Mouse (Mus musculus) large intestine, adult 2 months (tissue): ENCODE measurements around the gene Slc6a9. TPM values are rescaled to one million over a fixed set of nuclear protein-coding genes. Genes with fewer than 3 reads are reported as not detected.

Experiments used
- DNase-seq: peaks from one replicate; pipeline ENCODE4 v3.0.0-alpha.2; 2012; ENCODE audit warnings: low read depth, low spot score
- WGBS: fragments of 180-500 bp; shearing (Covaris S2); methylation state at CpG from one replicate; pipeline ENCODE4 v1.1.7; 2018; 5-methylcytosine and 5-hydroxymethylcytosine counted together
- polyA plus RNA-seq: library from polyadenylated mRNA; depleted of rRNA; stranded (reverse); fragments of >200 nt; gene quantifications from 2 replicates; pipeline ENCODE4 v1.2.3, GENCODE M21; 2012; rRNA removed

The Slc6a9 gene
- 15.7 and 22.3 TPM in 2 replicates for polyA plus RNA-seq

DNA sequence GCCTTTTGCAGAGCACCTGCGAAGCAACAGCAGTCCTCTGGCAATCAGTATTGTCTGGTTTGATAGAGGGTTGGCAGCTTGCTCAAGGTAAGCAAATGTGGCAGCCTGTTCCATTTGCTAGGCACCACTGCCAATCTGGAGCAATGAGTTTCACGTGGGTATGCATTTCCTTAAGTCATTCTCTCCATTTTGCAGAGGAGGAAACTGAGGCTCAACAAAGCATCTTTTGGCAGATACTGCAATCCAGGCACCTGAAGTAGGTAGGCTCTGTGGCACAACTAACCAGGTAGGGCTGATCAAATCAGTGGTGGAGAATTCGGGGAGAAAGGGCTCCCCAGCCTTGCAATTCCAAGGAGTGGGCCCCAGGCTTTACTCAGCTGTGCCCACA, at the start of gene Slc6a9:
Gene Slc6a9 (plus strand): TSS at position 50 of the 388 bp plus-strand sequence.
- 53% methylated on average over 3 of the region's 3 CpGs for WGBS
- DNase-seq, result no peak

DNA sequence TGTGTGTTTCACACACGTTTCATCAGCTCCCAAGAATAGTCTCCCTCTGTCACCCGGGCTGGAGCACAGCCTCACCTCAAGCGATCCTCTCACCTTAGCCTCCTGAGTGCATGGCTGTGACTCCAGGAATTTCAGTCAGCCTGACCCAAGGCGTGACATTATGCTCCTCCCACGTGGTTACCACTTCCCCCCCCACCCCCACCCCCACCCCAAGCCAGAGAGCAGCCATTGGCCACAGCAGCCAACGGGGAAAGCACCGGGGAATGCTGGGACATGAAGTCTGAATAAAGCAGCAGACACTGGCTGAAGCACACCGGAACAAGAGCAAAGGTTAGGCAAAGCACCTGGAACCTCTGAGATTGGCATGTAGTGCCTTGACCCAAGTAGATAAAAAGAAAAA, 47.3 kb upstream of the Slc6a9 start:
- WGBS, result 14% methylated on average over 8 of the region's 8 CpGs
- no peak for DNase-seq

DNA sequence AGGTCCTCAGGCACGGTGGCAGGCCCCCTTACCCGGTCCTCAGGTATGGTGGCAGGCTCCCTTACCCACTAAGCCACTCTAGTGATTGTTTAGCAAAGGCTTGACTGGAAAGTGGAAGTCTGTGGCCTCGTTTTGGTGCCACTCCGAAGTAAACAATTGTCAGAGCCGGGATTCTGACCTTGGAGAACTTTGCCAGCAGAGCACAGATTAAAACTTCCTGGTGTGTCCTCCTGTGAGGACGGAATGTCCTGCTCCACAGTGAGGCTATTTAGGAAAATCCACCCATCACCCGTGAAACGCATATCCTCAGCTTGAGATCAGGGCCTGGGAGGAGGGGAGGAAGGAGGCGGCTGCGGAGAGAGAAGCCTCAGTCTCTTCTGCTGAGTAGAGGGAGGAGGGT, 46.0 kb upstream of the Slc6a9 start:
- DNase-seq, result no peak
- 59% methylated on average over 10 of the region's 10 CpGs for WGBS

DNA sequence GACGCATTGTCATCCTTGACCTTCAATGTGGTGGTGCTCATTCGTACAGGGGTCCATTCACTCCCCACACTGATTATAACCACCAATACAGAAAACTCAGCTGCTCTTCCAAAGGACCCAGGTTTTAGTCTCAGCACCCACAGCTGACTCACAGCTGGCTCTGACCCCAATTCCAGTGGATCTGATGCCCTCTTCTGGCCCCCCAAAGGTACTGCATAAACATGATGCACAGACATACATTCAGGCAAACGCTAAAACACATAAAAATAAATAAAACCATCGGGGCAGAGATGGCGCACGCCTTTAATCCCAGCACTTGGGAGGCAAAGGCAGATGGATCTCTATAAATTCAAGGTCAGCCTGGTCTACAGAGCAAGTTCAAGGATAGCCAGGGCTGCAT, 34.4 kb upstream of the Slc6a9 start:
- WGBS, result 83% methylated on average over 6 of the region's 6 CpGs
- DNase-seq, result no peak

DNA sequence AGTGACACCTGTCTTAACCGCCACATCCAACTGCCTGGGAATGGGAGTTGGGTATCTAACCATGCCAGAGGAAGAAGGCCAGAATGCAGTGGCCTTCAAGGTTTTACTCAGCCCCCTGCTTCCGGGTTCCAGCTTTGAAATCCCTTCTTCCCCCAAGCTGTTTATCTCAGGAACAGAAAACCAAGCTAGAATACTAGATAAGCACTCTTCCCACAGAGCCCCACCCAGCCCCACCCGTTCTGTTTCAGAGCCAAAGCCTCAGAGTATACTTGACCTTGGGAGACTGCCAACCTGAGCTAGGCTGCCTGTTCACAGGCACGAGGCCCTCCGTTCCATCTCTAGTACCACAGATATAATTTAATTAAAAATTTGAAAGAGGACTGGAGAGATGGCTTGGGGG, 27.3 kb upstream of the Slc6a9 start:
- DNase-seq, result no peak
- 16% methylated on average over 5 of the region's 5 CpGs for WGBS

DNA sequence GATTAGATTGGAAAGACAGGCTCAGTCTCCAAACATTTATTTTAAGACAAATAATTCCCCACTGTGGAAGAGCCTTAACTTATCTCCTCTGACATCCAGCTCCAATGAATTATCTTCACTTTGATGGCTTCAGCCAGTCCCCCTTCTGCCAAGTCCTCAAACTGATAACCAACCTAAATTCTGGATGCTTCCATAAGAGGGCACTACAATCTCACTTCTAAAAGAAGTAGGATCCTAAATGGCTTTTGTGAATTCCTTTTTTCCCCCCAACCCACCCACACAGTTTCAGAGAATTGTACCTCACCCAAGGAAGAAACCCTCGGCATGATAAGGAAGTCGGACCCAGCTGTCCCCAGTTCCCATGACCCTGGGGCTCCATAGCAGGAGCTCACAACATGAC, 23.4 kb upstream of the Slc6a9 start:
- 39% methylated on average over 2 of the region's 2 CpGs for WGBS

DNA sequence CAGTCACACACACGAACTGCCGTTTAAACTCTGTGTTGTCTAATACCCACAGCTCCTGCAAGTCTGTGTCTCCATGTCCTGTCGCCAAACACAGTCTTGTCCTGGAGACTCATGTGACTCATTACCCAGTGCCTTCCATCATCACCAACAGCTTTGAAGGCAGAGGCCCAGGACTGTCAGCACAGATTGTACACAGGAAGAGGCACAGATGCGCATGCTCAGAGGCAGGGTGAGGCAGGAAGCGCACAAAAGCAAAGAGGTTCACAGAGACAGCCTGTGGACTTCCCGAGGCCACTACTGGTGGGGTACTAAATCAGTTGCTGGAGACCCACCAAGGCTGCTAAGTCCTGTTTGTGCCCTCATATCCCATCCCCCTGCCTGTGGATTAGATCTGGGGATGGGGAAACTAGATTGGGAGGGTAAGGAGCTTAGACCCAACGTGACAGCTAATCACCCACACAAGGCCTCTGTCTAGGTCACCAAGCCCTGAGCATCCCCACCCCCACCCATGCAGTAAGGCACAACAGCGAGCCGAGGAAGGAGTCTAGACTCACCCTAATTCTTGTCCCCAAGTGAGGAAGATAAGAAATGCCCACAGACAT, 20.6 kb upstream of the Slc6a9 start:
- no peak for DNase-seq
- 59% methylated on average over 9 of the region's 9 CpGs for WGBS

More for the DNA sequence above, 23.4 kb upstream of the Slc6a9 start:
- no peak for DNase-seq

DNA sequence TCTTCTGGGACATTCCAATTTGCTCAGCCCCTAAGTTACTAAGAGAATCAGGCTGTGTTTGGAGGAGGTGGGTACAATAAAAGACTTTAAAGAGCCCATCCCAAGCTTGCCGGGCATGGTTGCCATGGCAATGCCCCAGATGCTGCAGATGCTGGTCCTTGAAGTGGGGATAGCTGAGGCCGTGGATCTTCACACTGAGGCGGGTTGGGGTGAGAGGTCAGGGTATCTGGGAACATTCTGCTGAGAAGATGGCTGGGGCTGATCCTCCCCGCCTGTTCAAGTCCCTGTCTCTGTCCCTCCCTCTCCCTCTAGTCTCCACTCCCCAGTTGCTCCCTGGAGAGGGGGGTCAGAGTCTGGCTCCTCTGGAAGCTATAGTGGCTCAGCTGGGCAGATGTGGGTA, 20.0 kb upstream of the Slc6a9 start:
- WGBS, result 59% methylated on average over 4 of the region's 4 CpGs

DNA sequence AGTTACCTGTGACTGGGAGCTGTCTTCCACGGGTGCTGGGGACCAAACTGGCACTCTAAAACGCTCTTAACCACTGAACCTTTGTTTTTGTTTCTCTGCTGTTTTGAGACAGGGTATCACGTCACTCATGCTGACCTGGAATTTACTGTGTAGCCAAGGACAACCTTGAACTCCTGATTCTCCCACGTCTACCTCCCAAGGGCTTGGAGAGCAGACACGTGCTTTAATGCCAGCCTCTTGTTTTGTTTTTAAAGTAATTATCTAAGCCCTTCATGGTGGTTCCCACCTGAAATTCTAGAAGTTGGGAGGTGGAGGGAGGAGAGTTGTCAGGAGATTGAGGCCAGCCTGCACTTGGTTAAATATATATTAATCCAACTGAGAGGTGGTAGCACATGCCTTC, 17.5 kb upstream of the Slc6a9 start:
- 74% methylated on average over 5 of the region's 5 CpGs for WGBS
- no peak for DNase-seq

More for the DNA sequence above, 20.0 kb upstream of the Slc6a9 start:
- no peak for DNase-seq

DNA sequence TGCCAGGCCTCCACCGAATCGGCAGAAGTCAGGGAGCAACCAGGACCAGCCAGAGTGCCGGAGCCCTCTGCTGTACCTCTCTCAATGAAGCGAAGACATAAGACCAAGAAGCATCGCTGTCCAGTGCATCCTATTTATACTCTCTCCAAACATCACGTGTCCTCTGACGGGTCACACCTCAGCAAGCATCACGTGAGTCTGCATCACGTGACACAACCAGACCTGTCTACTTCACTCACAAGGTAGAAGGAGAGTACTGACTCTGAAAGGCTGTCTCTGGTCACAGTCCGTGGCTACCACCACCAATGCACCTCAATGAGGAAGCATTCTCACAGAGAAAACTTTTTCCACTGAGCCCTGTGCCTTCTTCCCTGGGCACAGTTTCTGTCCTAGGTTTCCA, 16.3 kb upstream of the Slc6a9 start:
- WGBS, result 91% methylated on average over 10 of the region's 10 CpGs

DNA sequence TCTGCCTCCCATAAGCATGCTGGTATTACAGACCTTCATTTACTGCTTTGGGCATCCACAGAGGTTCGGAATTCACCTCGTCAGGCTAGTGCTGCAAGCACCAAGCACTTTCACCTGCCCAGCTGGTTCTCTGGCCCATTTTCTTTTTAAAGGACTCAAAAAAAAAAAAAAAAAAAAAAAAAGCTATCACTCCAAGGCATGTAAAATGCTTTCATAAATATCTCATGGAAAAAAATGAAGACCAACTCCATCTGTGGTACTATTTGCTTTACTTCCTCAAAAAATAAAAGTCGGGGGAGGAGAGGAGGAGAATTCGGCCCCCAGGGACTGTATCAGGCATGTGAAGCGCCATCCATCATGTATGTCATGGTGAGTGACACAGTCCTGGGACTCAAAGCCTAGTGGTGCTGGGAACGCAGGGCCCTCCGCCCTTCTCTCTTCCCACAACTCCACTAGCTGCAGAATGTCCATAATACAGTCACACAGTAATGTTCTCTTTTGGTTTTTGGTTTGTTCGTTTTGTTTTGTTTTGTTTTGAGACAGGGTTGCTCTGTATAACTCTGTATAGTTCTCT, 5.6 kb upstream of the Slc6a9 start:
- no peak for DNase-seq
- 80% methylated on average over 8 of the region's 8 CpGs for WGBS

More for the DNA sequence above, 16.3 kb upstream of the Slc6a9 start:
- no peak for DNase-seq

DNA sequence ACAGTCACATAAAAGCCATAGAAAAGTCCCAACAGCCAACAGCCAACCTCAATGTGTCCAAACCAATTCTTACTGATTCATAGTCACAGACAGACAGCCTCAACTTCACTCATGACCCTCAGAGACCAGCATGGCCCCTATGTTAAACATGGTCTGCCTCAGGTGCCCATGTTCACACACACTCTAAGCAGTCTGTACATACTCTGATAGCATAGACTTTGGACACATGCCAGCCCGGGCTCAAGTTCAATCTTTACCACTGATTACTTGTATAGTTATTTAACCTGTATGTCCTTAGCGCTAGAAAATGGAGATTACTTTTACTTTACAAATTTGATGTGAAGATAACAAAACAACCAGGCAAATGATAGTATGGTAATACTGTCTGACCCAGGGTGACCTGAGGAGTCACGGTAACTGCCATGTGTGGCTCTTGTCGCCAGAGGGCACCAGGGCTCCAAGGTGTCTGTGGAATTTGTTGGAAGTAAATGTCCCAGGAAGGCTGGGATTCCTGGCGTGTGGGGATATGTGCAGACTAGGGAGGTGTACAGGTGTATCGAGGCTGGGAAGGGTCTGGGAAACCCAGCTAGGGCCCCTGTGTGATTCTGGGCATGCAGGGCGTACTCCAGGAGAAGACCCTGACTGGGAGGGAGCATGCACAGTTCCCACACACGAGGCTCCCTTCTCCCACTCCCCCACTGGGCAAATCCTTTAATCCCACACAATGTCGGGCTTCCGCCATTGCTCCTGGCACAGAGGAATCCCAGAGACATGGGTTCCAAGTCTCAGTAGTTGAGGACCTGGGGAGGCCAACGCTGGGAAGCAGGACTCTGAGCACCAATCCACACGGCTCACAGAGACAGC, 4.8 kb upstream of the Slc6a9 start:
- WGBS, result 6% methylated on average over 12 of the region's 12 CpGs
- no peak for DNase-seq

DNA sequence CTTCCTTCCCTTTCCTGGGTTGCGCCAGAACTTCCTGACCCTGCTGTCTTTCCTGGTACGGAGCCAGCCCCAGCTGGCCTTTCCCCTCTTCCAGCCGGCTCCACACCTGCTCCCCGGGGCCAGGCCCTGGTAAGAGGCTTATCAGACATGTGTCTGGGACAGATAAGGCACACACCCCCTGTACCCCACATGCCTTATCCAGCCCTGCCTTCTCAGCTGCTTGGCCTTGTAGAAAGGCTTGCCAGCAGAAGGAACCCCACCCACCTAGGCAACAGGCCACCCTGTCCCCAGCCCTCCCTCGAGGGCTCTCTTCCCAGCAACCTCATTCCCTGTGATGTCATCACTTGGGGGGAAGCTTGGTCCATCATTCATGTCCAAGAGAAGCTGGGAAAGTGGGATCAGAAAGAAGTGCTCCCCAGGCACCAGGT, 4.2 kb upstream of the Slc6a9 start:
- 8% methylated on average over 5 of the region's 5 CpGs for WGBS
- no peak for DNase-seq

DNA sequence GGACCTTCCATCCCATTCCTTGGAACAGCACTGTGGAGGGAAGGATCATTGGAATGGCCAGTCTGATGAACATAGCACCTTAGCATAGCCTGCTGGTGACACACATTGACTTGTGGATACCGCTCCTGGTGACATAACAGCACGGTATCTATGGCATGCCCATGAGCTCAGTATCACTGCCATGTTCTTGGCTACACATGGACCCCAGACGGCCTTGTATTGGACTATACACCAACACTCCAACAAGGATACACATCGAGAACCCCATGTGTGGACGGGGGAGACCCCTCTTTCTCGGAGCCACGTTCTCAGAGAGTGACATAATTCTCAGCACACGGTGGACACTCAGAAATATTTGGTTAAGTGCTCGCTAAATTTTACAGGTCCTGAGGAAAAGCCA, 3.5 kb upstream of the Slc6a9 start:
- WGBS, result 89% methylated on average over 9 of the region's 9 CpGs
- DNase-seq, result no peak

DNA sequence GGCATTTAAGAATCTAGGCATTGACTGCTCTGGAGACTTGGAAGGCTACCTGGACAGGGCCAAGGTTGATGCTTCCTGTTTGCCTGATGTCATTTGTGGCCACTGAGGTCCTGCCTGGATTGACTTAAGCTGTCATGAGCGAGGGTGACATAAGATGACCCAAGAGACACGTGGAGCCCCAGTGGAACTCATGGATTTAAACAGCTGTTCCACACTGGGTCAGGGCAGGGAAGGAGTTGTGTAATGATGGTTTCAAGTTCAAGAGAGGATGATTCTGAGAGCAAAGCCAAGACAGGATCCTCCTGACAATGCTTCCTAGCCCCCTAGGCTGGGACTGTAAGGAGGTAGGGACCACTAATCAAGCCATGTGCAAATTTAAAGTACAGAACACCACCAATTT, 2.8 kb upstream of the Slc6a9 start:
- WGBS, result 21% methylated on average over 2 of the region's 2 CpGs
- DNase-seq, result no peak

DNA sequence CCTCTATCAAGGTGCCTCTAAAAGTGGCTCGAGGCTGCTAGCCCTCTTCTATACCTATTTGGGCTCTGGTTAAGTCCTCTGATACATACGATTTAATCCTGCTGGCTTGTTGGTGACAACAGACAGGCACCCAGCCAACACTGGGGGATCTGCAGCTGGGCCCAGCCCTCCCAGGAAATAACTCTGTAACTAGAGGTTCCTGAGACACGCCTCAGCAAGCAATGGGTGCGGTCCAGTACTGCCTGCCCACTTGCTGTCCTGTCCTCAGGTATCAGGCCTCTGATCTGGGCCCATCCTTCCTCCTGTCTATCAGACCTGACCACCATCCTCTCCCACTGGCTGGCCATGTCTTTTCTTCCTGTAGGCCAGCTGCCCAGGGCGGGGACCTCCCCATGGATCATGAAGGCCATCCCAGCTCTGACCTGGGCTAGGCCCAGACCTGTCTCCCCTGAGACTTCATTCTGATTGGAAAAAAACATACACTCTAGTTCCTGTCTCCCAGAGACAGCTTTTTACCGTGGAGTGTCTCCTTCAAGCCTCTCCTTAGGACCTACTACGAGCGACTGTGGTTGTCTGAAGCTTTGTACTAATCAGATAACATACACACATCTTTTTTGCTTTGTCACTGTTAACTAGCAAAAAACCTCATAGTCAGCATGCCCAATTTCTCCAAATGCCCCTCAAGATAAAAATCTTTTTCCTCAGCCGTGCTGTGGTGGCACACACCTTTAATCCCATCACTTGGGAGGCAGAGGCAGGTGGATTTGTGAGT, 2.2 kb upstream of the Slc6a9 start:
- no peak for DNase-seq
- 37% methylated on average over 9 of the region's 9 CpGs for WGBS

DNA sequence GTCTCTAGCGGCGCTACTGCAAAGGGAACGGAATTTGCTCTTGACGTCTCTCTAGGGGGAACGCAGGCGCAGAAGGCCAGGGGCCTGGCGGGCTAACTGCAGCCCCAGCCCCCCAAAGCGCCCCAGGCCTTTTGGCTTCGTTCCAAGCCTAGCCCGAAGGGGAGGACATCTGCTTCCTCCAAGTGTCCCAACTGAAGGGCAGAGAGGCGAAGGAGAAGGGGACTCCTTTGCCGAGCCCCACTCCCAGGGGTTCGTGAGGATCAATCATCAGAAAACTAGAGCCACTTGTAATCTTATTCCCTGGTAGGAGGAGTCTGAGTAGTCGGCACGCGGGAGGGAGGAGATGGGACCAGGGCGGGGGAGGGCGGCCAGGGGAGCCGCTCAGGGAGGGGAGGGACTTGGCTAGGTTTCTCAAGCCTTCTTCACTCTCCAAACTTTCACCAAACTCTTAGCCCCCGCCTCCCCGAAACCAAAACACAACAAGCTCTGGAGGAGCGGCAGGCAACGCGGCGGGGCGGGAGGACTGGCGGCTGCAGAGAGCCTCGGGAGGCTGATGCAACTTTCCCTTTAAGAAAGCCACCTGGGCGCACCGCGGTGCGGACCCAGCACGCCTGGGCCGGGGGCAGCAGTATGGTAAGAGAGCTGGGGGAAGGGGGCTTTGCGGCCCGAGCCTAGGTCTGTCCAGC, 682 bp downstream of the Slc6a9 start:
- no peak for DNase-seq
- 5% methylated on average over 36 of the region's 36 CpGs for WGBS

DNA sequence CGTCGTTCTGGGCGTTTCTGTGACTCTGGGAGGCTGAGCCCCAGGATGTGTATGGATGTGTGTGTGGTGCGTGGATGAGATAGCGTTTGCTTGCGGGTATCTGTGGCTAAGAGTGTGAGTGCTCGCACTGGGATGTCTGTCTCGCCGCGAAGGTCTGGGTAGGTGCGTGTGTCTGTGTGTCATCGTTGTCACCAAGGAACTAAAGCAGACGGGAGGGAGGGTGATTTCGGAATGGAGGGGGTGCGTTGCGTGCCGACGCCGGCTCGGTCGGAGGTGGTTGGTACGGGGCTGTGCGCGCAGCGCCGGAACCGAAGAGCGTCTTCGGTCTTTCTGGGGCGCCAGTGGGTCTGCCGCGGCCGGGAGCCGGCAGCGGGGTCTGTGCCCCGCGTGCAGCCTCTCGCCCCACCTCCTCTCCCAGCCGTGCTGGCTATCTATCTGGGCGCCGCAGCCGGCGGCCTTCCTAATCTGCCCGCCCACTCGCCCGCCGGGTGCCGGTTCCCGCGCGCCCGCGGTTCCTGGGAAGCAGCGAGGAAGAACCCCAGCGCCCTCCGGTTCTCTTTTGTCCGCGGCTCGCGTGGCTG, 1.3 kb downstream of the Slc6a9 start:
- no peak for DNase-seq

DNA sequence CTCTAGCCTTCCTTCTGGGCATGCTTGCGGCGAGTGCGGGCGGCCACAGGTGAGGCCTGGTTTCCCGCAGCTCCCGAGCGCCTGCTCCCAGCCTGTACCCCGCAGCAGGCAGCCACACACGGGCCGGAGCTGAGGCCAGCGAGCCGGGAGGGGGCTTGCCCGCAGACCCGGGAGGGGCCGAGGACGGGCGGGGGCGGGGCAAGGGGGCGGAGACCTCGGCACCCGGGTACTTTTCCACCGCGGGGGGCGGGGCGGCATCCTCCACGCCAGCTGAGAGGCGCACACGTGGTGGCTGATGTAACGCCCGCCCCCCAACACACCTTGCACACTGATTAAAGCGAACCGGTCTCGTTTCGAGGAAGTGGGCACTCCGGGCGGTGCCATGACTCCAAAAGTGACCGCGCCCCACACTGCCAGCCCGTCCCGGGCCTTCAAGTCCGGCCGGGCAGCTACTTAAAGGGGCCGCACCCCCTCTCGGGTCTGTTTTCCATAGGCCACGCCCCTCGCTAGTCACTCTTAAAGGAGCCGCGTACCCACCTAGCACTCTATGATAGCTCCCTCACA, 2.0 kb downstream of the Slc6a9 start:
- under 1% methylated on average over 48 of the region's 48 CpGs for WGBS
- DNase-seq, result no peak

More for the DNA sequence above, 1.3 kb downstream of the Slc6a9 start:
- whole genome bisulfite sequencing, result under 1% methylated on average over 60 of the region's 60 CpGs
